Mouse (Mus musculus): ENCODE measurements around the gene Capn10. TPM values are rescaled to one million over a fixed set of nuclear protein-coding genes. Genes with fewer than 3 reads are reported as not detected.

The Capn10 gene
- polyA plus RNA-seq, 1 experiment from 2014 or later = 35.9 TPM

GRCm38 (mm10) chr1:92908664-92909063 is 25.5 kb upstream of the Capn10 start:
- no peak for ATAC-seq (ENCODE audit: insufficient read depth, low FRiP score, low read depth)
- no peak overlapping the region for H3K4me2 ChIP-seq
- no peak overlapping the region for H3K27ac ChIP-seq
- H3K36me3 ChIP-seq = no peaks in the 10 kb centered on the region
- no peak overlapping the region for H3K9ac ChIP-seq
- H3K4me3 ChIP-seq (replicated peaks) = no peak overlapping the region
- 98% methylated on average over 3 of the region's 3 CpGs for WGBS
- no peaks in the 10 kb centered on the region for H3K9me3 ChIP-seq
- peaks cover 30% of the 10 kb centered on the region for H3K4me1 ChIP-seq
- H3K27me3 ChIP-seq (replicated peaks) = no peaks in the 10 kb centered on the region

- WGBS = 63% methylated on average over 4 of the region's 4 CpGs
- Histone ChIP-seq H3K27me3 (replicated peaks) (no peaks in the 10 kb centered on the region), H3K4me1 (peaks cover 30% of the 10 kb centered on the region), H3K9ac (no peak overlapping the region), H3K9me3 (no peaks in the 10 kb centered on the region), H3K27ac (no peak overlapping the region), H3K4me2 (no peak overlapping the region), H3K4me3 (replicated peaks) (no peak overlapping the region), H3K36me3 (peaks cover 3% of the 10 kb centered on the region; the same call in 1 of the 2 replicates)
- ATAC-seq (ENCODE audit: insufficient read depth, low FRiP score, low read depth) = no peak
Measured at GRCm38 (mm10) chr1:92909068-92909467, 25.1 kb upstream of the Capn10 start.

GRCm38 (mm10) chr1:92910239-92910885 is 23.8 kb upstream of the Capn10 start, which contains the start of gene Rnpepl1:
Gene Rnpepl1, plus strand, starts transcription at chr1:92910783.
- Histone ChIP-seq H3K9me3 (no peaks in the 10 kb centered on the region), H3K4me2 (peak within 1 kb of the TSS; percentile 87), H3K27me3 (replicated peaks) (no peaks in the 10 kb centered on the region), H3K4me1 (peaks cover 30% of the 10 kb centered on the region), H3K9ac (peak within 1 kb of the TSS; percentile 62), H3K4me3 (replicated peaks) (peak within 1 kb of the TSS; percentile 68), H3K36me3 (peaks cover 10% of the 10 kb centered on the region; the same call in 1 of the 2 replicates), H3K27ac (peak within 1 kb of the TSS; percentile 93)
- ATAC-seq (ENCODE audit: insufficient read depth, low FRiP score, low read depth) = peak; percentile 71
- under 1% methylated on average over 41 of the region's 57 CpGs for WGBS

DNA sequence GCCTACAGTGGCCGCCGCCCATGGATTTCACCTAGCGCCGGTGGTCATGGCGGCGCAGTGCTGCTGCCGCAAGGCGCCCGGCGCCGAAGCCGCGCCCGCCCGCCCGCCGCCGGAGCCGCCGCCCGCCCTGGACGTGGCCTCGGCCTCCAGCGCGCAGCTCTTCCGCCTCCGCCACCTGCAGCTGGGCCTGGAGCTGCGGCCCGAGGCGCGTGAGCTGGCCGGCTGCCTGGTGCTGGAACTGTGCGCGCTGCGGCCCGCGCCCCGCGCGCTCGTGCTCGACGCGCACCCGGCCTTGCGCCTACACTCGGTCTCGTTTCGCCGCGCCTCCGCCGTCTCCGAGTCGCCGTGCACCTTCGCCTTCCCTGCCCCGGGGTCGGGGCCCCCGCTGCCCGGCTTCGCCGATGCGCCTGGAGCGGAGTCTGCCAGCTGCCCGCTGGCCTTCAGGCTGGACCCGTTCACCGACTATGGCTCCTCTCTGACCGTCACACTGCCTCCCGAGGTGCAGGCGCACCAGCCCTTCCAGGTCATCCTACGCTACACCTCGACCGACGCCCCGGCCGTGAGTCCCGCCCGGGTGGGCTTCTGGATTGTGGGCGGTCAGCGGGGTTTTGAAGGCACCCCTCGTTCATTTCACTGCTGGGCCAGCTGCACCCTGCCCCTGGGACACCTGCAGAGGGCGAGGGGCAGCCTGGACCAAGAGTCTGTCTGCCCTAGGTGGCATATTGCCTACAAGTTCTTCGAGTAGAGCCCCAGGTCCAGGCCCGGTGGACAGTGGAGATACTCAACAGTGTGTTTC is 23.1 kb upstream of the Capn10 start:
- Histone ChIP-seq H3K4me2 (peak overlapping the region; percentile 87), H3K9me3 (no peaks in the 10 kb centered on the region), H3K4me3 (replicated peaks) (peak overlapping the region; percentile 68), H3K9ac (peak overlapping the region; percentile 62), H3K27ac (peak overlapping the region; percentile 93), H3K4me1 (peaks cover 30% of the 10 kb centered on the region), H3K36me3 (peaks cover 17% of the 10 kb centered on the region), H3K27me3 (replicated peaks) (no peaks in the 10 kb centered on the region)
- peak; percentile 20; the same call in 1 of the 2 replicates for ATAC-seq (ENCODE audit: insufficient read depth, low FRiP score, low read depth)
- under 1% methylated on average over 66 of the region's 85 CpGs for WGBS

DNA sequence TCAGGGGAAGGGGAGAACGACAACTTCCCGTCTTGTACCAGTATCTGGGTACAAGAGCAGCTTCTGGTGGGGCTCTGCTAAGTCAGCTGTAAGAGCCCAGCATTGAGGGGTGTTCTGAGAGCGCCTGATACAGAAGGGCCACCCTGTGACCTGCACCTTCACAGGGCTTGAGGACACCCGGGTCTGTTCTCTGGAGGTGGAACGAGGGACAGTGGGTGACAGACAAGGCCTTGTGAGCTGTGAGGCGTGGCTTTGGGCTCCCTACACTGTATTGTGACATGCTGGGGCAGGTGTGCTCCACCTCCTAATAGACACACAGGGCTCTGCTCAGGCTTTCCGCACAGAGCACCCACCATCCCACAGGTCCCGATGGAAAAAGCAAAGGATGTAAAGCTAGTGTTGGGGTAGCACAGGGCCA is 22.4 kb upstream of the Capn10 start:
- peaks cover 27% of the 10 kb centered on the region for H3K4me1 ChIP-seq

GRCm38 (mm10) chr1:92912286-92912685 is 21.9 kb upstream of the Capn10 start:
- WGBS = 56% methylated on average over 1 of the region's 1 CpGs
- no peaks in the 10 kb centered on the region for H3K9me3 ChIP-seq
- H3K36me3 ChIP-seq = peaks cover 28% of the 10 kb centered on the region
- no peaks in the 10 kb centered on the region for H3K27me3 ChIP-seq (replicated peaks)
- H3K27ac ChIP-seq = peak overlapping the region; percentile 93; the same call in 1 of the 2 replicates
- H3K4me2 ChIP-seq = peak overlapping the region; percentile 87
- no peak overlapping the region for H3K9ac ChIP-seq
- ATAC-seq (ENCODE audit: insufficient read depth, low FRiP score, low read depth) = no peak
- peak overlapping the region; percentile 68 for H3K4me3 ChIP-seq (replicated peaks)
- peaks cover 27% of the 10 kb centered on the region for H3K4me1 ChIP-seq

More for the DNA sequence above, 22.4 kb upstream of the Capn10 start:
- Histone ChIP-seq H3K4me3 (replicated peaks) (peak overlapping the region; percentile 68), H3K36me3 (peaks cover 23% of the 10 kb centered on the region), H3K9me3 (no peaks in the 10 kb centered on the region), H3K4me2 (peak overlapping the region; percentile 87), H3K27ac (peak overlapping the region; percentile 93), H3K27me3 (replicated peaks) (no peaks in the 10 kb centered on the region), H3K9ac (peak overlapping the region; percentile 62; the same call in 1 of the 2 replicates)
- ATAC-seq (ENCODE audit: insufficient read depth, low FRiP score, low read depth) = no peak
- 43% methylated on average over 8 of the region's 8 CpGs for WGBS

GRCm38 (mm10) chr1:92914239-92914638 is 19.9 kb upstream of the Capn10 start:
- H3K4me3 ChIP-seq (replicated peaks) = no peak overlapping the region
- H3K27me3 ChIP-seq (replicated peaks) = no peaks in the 10 kb centered on the region
- ATAC-seq (ENCODE audit: insufficient read depth, low FRiP score, low read depth) = no peak
- peaks cover 46% of the 10 kb centered on the region for H3K36me3 ChIP-seq
- WGBS = 75% methylated on average over 4 of the region's 4 CpGs
- H3K9ac ChIP-seq = no peak overlapping the region
- no peaks in the 10 kb centered on the region for H3K9me3 ChIP-seq
- H3K4me2 ChIP-seq = no peak overlapping the region
- peaks cover 22% of the 10 kb centered on the region for H3K4me1 ChIP-seq
- H3K27ac ChIP-seq = no peak overlapping the region

DNA sequence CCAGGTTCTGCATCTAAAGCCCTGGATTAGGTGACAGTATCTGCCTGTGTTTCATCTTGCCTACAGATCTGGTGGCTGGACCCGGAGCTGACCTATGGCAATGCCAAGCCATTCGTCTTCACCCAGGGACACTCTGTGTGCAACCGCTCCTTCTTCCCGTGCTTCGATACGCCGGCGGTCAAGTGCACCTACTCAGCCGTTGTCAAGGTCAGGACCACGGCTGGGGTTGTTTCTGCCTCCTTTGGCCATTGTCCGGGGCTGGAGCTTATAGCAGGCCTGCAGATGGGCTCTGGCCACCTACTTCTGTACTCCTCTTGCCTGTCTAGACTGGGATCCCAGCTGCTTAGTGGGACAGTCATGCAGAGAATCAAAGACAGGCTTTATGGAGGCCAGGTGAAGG is 19.2 kb upstream of the Capn10 start:
- Histone ChIP-seq H3K9me3 (no peaks in the 10 kb centered on the region), H3K9ac (no peak overlapping the region), H3K36me3 (peaks cover 53% of the 10 kb centered on the region), H3K4me2 (no peak overlapping the region), H3K27me3 (replicated peaks) (no peaks in the 10 kb centered on the region), H3K27ac (no peak overlapping the region), H3K4me1 (peaks cover 17% of the 10 kb centered on the region), H3K4me3 (replicated peaks) (no peak overlapping the region)
- 93% methylated on average over 11 of the region's 11 CpGs for WGBS
- ATAC-seq (ENCODE audit: insufficient read depth, low FRiP score, low read depth) = no peak

GRCm38 (mm10) chr1:92916725-92917124 is 17.5 kb upstream of the Capn10 start:
- peaks cover 11% of the 10 kb centered on the region for H3K4me1 ChIP-seq
- WGBS = 92% methylated on average over 9 of the region's 9 CpGs

DNA sequence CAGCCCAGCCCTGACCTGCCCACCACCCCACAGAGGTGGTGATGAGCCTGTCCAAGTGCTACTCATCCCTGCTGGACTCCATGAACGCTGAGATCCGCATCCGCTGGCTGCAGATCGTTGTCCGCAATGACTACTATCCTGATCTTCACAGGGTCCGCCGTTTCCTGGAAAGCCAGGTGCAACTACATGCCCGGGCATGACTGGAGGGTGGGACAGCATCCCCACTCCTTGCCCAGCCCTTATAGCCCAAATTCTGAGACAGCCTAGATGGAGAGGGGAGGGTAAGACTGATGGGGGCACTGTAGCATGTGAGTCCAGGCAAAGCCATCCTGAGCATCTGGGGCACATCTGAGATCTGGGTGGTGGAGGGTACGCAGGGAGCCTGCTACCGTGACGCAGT is 15.0 kb upstream of the Capn10 start:
- Histone ChIP-seq H3K4me3 (replicated peaks) (no peak overlapping the region), H3K27me3 (replicated peaks) (no peaks in the 10 kb centered on the region), H3K4me1 (no peaks in the 10 kb centered on the region), H3K36me3 (peaks cover 58% of the 10 kb centered on the region), H3K9ac (no peak overlapping the region), H3K9me3 (no peaks in the 10 kb centered on the region), H3K4me2 (no peak overlapping the region), H3K27ac (no peak overlapping the region)
- no peak for ATAC-seq (ENCODE audit: insufficient read depth, low FRiP score, low read depth)
- WGBS = 94% methylated on average over 11 of the region's 11 CpGs

More at GRCm38 (mm10) chr1:92916725-92917124, 17.5 kb upstream of the Capn10 start:
- H3K36me3 ChIP-seq = peaks cover 62% of the 10 kb centered on the region
- H3K27me3 ChIP-seq (replicated peaks) = no peaks in the 10 kb centered on the region
- H3K27ac ChIP-seq = no peak overlapping the region
- H3K4me3 ChIP-seq (replicated peaks) = no peak overlapping the region
- no peak overlapping the region for H3K4me2 ChIP-seq
- H3K9ac ChIP-seq = no peak overlapping the region
- H3K9me3 ChIP-seq = no peaks in the 10 kb centered on the region
- no peak for ATAC-seq (ENCODE audit: insufficient read depth, low FRiP score, low read depth)

DNA sequence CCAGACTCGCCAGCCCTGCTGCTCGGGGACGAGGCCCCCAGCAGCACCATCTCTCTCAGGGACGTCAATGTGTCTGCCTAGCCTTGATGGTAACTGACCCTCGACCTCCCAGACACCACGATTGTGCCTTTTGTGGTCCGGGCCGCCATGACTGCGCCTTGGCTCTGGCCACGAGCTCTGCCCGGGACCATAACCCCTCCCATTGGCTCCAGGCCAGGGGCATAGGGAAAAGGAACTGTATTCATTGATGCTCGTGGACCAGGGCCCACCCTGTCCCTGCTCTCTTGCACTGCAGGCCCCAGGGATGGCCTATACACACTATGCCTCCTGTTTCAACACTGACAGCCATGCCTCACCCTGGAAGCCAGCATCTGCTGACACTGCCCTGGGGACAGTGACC is 14.4 kb upstream of the Capn10 start:
- Histone ChIP-seq H3K27ac (no peak overlapping the region), H3K9ac (no peak overlapping the region), H3K4me2 (no peak overlapping the region), H3K36me3 (peaks cover 56% of the 10 kb centered on the region), H3K9me3 (no peaks in the 10 kb centered on the region), H3K27me3 (replicated peaks) (no peaks in the 10 kb centered on the region), H3K4me3 (replicated peaks) (no peak overlapping the region), H3K4me1 (no peaks in the 10 kb centered on the region)
- ATAC-seq (ENCODE audit: insufficient read depth, low FRiP score, low read depth) = no peak
- 82% methylated on average over 12 of the region's 12 CpGs for WGBS

All from stomach, embryonic 15.5 days (tissue).